Mouse (Mus musculus) bone marrow macrophage, adult 2 months (primary cell): ENCODE data around the gene Pold4.

Experiments used
- CTCF ChIP-seq: IDR thresholded peaks from 2 replicates; pipeline ENCODE4 v1.5.1; 2012; ENCODE audit warnings: low read depth, mild to moderate bottlenecking, low read length, moderate library complexity
- POLR2A ChIP-seq: IDR thresholded peaks from 2 replicates; pipeline ENCODE4 v1.6.1; 2012; ENCODE audit warnings: mild to moderate bottlenecking, low read depth, low read length, borderline replicate concordance

DNA sequence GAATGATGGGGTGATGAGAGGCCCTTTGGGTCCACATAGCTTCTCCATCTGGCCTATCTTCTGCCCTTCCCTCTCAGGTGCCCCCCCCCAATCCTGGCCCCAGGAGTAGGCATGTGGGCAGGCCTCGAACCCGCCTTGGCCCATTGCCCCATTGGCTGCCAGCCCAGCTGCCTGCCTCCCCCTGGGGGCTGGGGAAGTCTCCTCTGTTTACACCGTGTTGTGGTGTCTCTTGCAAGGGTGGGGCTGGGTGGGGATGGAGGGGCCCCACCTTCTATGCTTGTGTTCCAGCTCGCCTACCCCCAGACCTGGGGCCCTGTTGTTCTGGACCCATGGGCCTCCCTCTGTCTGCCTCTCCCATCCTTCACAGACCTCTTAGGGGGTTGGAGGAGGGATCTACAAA, 11.3 kb upstream of the Pold4 start:
- TF ChIP-seq CTCF (no peak), POLR2A (no peak)
